Mouse (Mus musculus) forebrain, embryonic 14.5 days (tissue): ENCODE data around the gene Jun. TPM values are rescaled to one million over a fixed set of nuclear protein-coding genes. Genes with fewer than 3 reads are reported as not detected.

Experiments used
- ATAC-seq: fragments of 200-750 bp; cut with Nextera tagmentation; 2 replicates; pipeline ENCODE4 v1.8.0; 2017; ENCODE audit warnings: mild to moderate bottlenecking, moderate library complexity
- DNase-seq: peaks from one replicate; pipeline ENCODE4 v3.0.0-alpha.2; 2015; ENCODE audit warnings: low spot score
- H3K27ac ChIP-seq: fragments of 300-500 bp; sonication (generic); 2 replicates; pipeline ENCODE4 v1.5.1; 2014; ENCODE audit warnings: low read depth, mild to moderate bottlenecking, control low read depth, low read length, moderate library complexity
- H3K27me3 ChIP-seq: fragments of 300-500 bp; sonication (generic); replicated peaks from 2 replicates; pipeline ENCODE4 v1.6.1; 2014; ENCODE audit warnings: low read length, control low read depth, mixed read lengths; ENCODE audit not compliant: control insufficient read depth, insufficient read depth
- H3K36me3 ChIP-seq: fragments of 300-500 bp; sonication (generic); 2 replicates; pipeline ENCODE4 v1.6.1; 2014; ENCODE audit warnings: low read length, control low read depth; ENCODE audit not compliant: control insufficient read depth, insufficient read depth
- H3K4me1 ChIP-seq: fragments of 300-500 bp; sonication (generic); 2 replicates; pipeline ENCODE4 v1.6.1; 2014; ENCODE audit warnings: antibody characterized with exemption, low read length, control low read depth; ENCODE audit not compliant: control insufficient read depth, insufficient read depth
- H3K4me2 ChIP-seq: fragments of 300-500 bp; sonication (generic); 2 replicates; pipeline ENCODE4 v1.6.1; 2014; ENCODE audit warnings: mild to moderate bottlenecking, control low read depth, low read length
- H3K4me3 ChIP-seq: fragments of 300-500 bp; sonication (generic); 2 replicates; pipeline ENCODE4 v1.5.1; 2014; ENCODE audit warnings: low read depth, low read length, control low read depth
- H3K9ac ChIP-seq: fragments of 300-500 bp; sonication (generic); 2 replicates; pipeline ENCODE4 v1.6.1; 2014; ENCODE audit warnings: mild to moderate bottlenecking, low read length, control low read depth, moderate library complexity
- H3K9me3 ChIP-seq: fragments of 300-500 bp; sonication (generic); replicated peaks from 2 replicates; pipeline ENCODE4 v1.6.1; 2016; ENCODE audit warnings: low read length, control low read depth, mixed read lengths; ENCODE audit not compliant: control insufficient read depth
- WGBS: fragments of 180-500 bp; shearing (Covaris S2); extraction: QIAGEN DNeasy Blood & Tissue Kit; methylation state at CpG from one replicate; pipeline ENCODE4 v1.1.7; 2014; 5-methylcytosine and 5-hydroxymethylcytosine counted together
- polyA plus RNA-seq: library from polyadenylated mRNA; unstranded; fragments of >200 nt; fragmentation: Nextera tagmentation; extraction: Ambion mirVana; gene quantifications from 2 replicates; pipeline ENCODE4 v1.2.1, GENCODE M21; 2014

Jun gene
- polyA plus RNA-seq, 1 experiment from 2014 or later, result 36.0 TPM

DNA sequence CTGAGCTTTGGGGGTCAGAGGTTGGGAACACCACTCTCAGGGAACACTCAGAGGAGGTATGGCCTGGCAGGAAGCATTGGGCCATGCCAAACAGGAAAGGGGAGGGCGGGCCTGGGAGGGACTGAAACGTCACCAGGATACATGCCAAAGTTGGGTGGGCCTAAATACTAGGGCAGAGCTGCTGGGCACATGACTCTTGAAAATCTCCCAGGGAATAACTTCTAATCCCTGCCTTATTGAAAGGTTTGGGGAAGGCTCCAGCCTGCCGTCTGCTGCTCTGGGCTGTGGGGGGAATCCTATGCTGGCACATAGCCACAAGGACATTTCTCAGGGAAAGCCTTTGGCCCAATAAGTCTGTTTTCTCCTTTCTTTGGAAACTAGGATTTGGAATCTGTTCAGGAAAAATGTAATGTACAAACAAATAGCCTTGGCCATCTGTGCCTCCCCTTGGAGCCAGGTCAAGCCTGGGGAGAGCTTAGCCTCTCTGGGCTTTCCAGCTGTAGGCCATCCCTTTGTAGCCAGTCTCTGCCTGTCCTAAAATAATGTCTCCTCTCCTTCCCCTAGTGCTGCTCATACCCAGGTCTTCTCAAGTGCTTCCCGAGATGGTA is 30.6 kb upstream of the Jun start:
- H3K4me1 ChIP-seq, result peaks cover 23% of the 10 kb centered on the region
- peak overlapping the region; percentile 35; the same call in 1 of the 2 replicates for H3K27ac ChIP-seq
- 37% methylated on average over 4 of the region's 4 CpGs for WGBS
- H3K9me3 ChIP-seq, result no peaks in the 10 kb centered on the region
- no peaks in the 10 kb centered on the region for H3K27me3 ChIP-seq
- ATAC-seq (peak; percentile 60), DNase-seq (peak; percentile 64)
- H3K4me2 ChIP-seq, result no peak overlapping the region
- no peak overlapping the region for H3K9ac ChIP-seq
- no peak overlapping the region for H3K4me3 ChIP-seq
- no peaks in the 10 kb centered on the region for H3K36me3 ChIP-seq

DNA sequence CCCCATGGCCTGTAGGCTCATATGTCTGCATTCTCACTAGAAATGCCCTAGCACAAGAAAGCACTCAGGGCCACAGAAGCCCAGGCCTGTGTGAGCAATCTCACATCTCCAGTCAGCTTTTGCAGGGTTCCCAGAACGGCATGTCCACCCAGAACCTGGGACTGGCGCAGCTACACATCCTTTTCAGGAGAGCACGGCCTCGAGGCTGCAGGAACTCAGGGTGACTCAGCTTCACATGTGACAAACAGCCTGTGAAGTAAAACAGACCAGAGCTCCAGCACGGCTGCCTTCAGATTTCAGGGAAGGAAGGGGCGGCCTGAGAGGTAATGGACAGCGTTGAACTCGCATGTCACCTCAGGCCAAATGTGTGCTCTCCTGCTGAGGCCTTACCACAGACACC is 29.6 kb upstream of the Jun start:
- Histone ChIP-seq H3K4me2 (no peak overlapping the region), H3K9me3 (no peaks in the 10 kb centered on the region), H3K27ac (0 out of 2 replicates have a peak overlapping the region, but pooled peaks have one; percentile 21), H3K9ac (no peak overlapping the region), H3K36me3 (no peaks in the 10 kb centered on the region), H3K4me1 (peaks cover 27% of the 10 kb centered on the region), H3K4me3 (no peak overlapping the region), H3K27me3 (no peaks in the 10 kb centered on the region)
- ATAC-seq, result no peak
- 85% methylated on average over 8 of the region's 8 CpGs for WGBS
- no peak for DNase-seq

DNA sequence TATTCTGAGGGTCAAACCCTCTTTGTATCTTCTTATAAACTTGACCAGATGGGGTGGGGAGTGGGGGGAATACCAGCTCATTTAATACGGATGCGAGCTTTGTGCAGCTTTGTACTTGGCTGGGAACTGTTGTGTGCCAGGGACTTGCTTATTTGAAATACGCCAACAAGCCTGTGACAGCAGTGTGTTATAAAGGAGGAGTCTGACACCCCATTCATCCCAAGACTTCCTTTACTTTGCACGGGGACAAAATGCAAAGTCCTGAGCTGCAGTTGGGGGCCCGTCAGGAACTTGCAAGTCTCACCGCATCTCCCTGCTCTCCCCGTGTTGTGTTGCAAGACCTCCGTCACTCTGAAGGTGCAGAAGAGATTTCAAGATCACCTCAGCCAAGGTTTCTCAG is 26.6 kb upstream of the Jun start:
- Histone ChIP-seq H3K4me2 (no peak overlapping the region), H3K4me3 (no peak overlapping the region), H3K9me3 (no peaks in the 10 kb centered on the region), H3K27me3 (no peaks in the 10 kb centered on the region), H3K27ac (no peak overlapping the region), H3K4me1 (peaks cover 27% of the 10 kb centered on the region), H3K9ac (no peak overlapping the region), H3K36me3 (no peaks in the 10 kb centered on the region)
- no peak; the same call in 1 of the 2 replicates for ATAC-seq
- 26% methylated on average over 8 of the region's 8 CpGs for WGBS
- peak; percentile 62 for DNase-seq

DNA sequence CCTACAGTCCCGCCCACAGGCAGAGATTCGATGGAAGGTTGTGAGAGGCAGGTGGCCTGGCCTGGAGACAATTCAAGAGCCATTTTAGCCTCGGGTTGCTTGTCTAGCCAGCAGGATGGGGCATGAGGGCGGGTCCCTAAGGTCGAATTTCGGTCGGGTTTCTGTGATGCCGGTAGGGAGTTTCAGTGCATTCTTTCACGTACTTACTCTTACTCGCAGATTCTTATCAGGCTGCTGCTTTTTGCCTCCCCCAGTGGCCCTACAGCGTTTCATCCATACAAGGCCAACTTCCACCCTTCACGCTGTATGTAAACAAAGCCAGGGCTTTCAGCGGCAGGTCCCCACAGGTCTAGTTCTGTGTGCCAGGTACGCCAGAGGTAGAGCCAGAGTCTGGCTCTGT is 24.3 kb upstream of the Jun start:
- H3K4me1 ChIP-seq, result peaks cover 13% of the 10 kb centered on the region; the same call in 1 of the 2 replicates
- H3K27me3 ChIP-seq, result no peaks in the 10 kb centered on the region
- no peak for DNase-seq
- no peak for ATAC-seq
- no peak overlapping the region for H3K9ac ChIP-seq
- no peak overlapping the region for H3K4me3 ChIP-seq
- 76% methylated on average over 14 of the region's 14 CpGs for WGBS
- no peak overlapping the region for H3K4me2 ChIP-seq
- H3K9me3 ChIP-seq, result no peaks in the 10 kb centered on the region
- no peaks in the 10 kb centered on the region for H3K36me3 ChIP-seq
- H3K27ac ChIP-seq, result no peak overlapping the region

DNA sequence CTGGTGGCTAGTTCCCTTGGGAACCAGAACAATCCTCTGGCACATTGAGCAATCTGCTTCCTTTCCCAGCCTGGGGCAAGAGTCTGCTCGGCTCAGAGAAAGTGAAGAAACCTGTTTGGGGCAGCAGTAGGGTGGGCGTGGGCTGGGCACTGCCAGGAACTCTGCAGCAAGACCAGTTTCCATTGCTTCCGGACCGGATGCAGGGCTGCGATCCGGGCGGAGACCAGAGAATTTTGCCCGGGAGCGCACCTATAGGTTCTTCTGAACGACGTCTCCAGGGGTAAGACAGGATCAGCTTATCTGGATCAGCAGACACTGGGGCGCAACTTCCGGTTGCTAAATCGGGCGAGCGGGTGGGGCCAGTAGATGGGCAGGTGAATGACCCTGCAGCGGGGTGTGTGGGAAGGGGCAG is 23.6 kb upstream of the Jun start:
- no peak overlapping the region for H3K4me3 ChIP-seq
- H3K9ac ChIP-seq, result no peak overlapping the region
- DNase-seq (no peak), ATAC-seq (no peak)
- no peak overlapping the region for H3K27ac ChIP-seq
- H3K36me3 ChIP-seq, result no peaks in the 10 kb centered on the region
- H3K9me3 ChIP-seq, result no peaks in the 10 kb centered on the region
- WGBS, result 92% methylated on average over 17 of the region's 17 CpGs
- peaks cover 13% of the 10 kb centered on the region; the same call in 1 of the 2 replicates for H3K4me1 ChIP-seq
- no peaks in the 10 kb centered on the region for H3K27me3 ChIP-seq
- H3K4me2 ChIP-seq, result no peak overlapping the region

DNA sequence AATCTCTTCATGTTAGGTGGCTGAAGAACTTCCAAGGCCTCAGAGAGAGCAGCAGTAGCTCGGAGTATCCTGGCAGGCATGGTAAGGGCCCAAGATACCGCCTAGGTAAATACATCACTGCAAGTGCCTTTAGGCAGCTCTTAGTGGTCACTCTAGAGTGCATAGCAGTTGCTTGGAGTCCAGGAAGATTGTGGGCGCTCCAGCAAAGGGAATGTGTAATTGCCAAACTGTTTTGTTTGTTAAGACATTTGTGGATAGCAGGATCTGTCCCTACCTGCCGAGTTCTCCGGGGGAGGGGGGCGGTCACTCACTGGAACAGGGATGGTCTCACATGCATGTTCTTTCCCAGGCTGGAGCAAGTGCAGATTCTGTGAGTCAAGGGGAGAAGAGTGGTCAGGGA is 22.3 kb upstream of the Jun start:
- no peak overlapping the region for H3K4me2 ChIP-seq
- 90% methylated on average over 6 of the region's 6 CpGs for WGBS

DNA sequence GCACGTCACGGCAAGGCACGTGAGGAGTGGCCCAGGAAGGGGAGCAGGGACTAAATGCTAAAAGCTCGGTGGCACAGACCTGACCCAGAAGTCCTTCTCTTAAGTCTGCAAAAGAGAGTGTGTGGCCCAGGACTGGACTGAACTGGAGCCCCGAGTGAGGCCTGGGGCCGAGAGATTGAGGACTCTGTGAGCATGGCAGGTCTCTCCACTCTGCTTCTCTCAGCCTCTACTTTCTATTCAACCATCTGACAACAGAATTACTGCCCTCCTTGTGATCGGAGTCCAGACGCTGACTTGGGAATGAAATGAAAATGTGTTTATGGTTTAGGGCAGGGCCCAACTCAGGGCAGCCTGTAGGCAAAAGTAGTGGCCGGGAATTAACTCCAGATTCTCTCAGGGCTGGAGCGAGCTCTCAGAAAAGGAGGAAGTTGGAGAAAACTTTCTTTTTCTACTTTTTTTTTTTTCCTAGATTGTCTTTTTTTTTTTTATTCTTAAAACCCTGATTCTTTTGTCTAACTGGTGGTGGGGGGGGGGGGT is 21.3 kb upstream of the Jun start:
- no peaks in the 10 kb centered on the region for H3K27me3 ChIP-seq
- H3K27ac ChIP-seq, result no peak overlapping the region
- WGBS, result 76% methylated on average over 10 of the region's 10 CpGs
- DNase-seq (no peak), ATAC-seq (no peak)
- no peaks in the 10 kb centered on the region for H3K36me3 ChIP-seq
- peaks cover 4% of the 10 kb centered on the region; the same call in 1 of the 2 replicates for H3K4me1 ChIP-seq
- no peaks in the 10 kb centered on the region for H3K9me3 ChIP-seq
- no peak overlapping the region for H3K4me2 ChIP-seq
- no peak overlapping the region for H3K4me3 ChIP-seq
- H3K9ac ChIP-seq, result no peak overlapping the region

More for the DNA sequence above, 22.3 kb upstream of the Jun start:
- Histone ChIP-seq H3K27me3 (no peaks in the 10 kb centered on the region), H3K36me3 (no peaks in the 10 kb centered on the region), H3K4me1 (peaks cover 13% of the 10 kb centered on the region; the same call in 1 of the 2 replicates), H3K27ac (no peak overlapping the region), H3K9me3 (no peaks in the 10 kb centered on the region), H3K9ac (no peak overlapping the region), H3K4me3 (no peak overlapping the region)
- ATAC-seq, result no peak
- no peak for DNase-seq

DNA sequence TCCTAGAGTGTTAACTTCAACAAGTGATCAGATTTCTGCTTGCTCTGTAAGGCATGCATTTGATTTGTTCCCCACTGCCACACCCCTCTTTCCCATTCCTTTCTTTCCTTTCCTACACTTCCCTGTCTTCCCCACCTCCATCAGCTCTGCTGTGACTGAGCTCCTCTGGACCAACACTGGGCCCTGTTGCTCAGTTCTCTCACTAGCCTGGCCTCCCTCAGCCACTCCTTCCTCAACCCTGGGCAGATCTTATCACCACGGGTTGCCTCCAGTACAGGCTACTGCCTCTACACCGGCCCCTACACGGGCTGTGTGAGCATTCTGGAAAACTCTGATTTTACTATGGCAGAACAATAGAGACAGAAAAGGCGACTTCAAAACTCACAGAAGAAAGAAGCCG is 18.4 kb upstream of the Jun start:
- H3K36me3 ChIP-seq, result no peaks in the 10 kb centered on the region
- no peak overlapping the region for H3K4me3 ChIP-seq
- WGBS, result 80% methylated on average over 5 of the region's 5 CpGs
- no peak overlapping the region for H3K4me2 ChIP-seq
- H3K4me1 ChIP-seq, result no peaks in the 10 kb centered on the region
- no peaks in the 10 kb centered on the region for H3K9me3 ChIP-seq
- no peak overlapping the region for H3K9ac ChIP-seq
- DNase-seq, result no peak
- no peaks in the 10 kb centered on the region for H3K27me3 ChIP-seq
- H3K27ac ChIP-seq, result no peak overlapping the region
- ATAC-seq, result no peak
